Mouse (Mus musculus) central nervous system, embryonic 11.5 days (tissue): ENCODE results near the gene Fyn. TPM values are rescaled to one million over a fixed set of nuclear protein-coding genes. Genes with fewer than 3 reads are reported as not detected.

Source experiments
- polyA plus RNA-seq: library from polyadenylated mRNA; depleted of rRNA; stranded (reverse); fragments of >200 nt; gene quantifications from 2 replicates; pipeline ENCODE4 v1.2.3, GENCODE M21; 2012; rRNA removed

Gene Fyn
- 53.5 and 57.8 TPM in 2 replicates for polyA plus RNA-seq

DNA sequence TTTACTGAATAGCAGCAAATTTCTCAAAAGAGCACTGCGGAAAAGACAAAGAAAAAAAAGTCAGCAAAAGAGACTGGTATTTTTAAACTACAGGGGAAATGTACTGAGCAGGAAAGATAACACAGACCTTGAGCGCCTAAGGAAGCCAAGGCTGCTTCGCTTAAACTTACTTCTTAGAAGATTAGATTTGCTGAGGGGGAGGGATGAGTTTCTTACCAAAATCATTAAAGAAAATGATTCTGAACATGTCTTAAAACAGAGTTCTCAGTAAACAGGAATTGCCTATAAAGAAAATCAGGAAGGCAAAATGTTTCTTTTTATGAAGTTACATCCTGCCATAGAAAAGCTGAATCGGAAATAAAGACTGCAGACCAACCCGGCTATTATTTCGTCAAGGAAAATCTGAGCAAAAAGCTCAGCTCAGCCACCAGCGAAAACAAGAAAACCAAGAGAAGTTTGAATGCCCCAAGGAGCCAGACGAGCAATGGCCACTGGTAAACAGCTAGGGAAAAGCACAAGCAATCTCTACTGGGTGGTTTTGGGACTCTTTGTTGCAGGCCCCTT, at the start of gene Fyn:
Gene Fyn, plus strand, starts transcription at position 284 of the 564 bp plus-strand sequence.

DNA sequence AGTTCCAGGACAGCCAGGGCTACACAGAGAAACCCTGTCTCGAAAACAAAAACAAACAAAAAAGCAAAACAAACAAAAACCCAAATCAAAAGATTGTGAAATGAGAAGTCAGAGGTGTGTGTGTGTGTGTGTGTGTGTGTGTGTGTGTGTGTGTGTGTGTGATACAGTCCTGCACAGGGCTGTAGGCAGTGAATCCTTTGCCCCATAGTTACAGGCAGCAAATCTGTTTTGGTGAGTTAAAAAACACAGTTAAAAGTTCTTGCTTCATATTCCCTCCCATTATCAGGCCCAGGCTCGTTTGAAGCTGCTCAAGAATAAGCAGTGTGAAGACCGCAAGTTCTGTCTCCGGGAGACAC, 244.0 kb downstream of the Fyn start, which contains the start of gene Traf3ip2:
Gene Traf3ip2, plus strand, starts transcription at position 302 of the 356 bp plus-strand sequence.

Other genes starting within 250 kb of the Fyn start
- 5.2 and 9.6 TPM in 2 replicates for gene Fam229b, start 234.9 kb upstream of the Fyn start, polyA plus RNA-seq
- 20.8 and 26.2 TPM in 2 replicates for gene Tube1, start 234.9 kb upstream of the Fyn start, polyA plus RNA-seq
- gene Ccn6, start 205.1 kb upstream of the Fyn start, polyA plus RNA-seq, result 0.17 and 0.32 TPM in 2 replicates
- 3.0 and 4.9 TPM in 2 replicates for gene Traf3ip2, start 244.1 kb downstream of the Fyn start, polyA plus RNA-seq